Comparison of ENCODE assay signal across 8 mouse cellular contexts in the genomic region with DNA sequence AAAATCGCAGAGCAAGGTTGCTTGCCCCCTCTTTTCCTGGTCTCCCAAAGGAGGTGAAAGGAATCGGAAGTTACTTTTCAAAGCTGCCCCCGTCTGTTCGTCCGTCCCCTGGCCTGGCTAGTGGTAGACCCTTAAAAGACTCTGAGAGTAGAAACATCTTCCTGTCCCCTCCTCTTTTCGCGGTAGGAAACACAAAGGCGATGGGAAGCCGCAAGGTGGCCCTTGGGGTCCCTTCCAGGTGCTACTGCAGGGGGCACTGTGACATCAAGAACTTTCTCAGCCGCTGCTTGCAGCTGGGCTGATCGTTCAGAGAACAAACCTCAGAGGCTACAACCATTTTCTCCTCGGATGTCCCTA.
DNase-seq lines count a peak whose midpoint lies in the region; ATAC-seq and TF ChIP-seq lines count a peak whose summit lies in the region.

No protein-coding gene starts in this region.

- 0% methylated on average over 12 of the region's 12 CpGs for WGBS in lung, postnatal 0 days
- WGBS in stomach, embryonic 15.5 days = under 1% methylated on average over 12 of the region's 12 CpGs

- CTCF ChIA-PET in Patski (lab: Charles Lee) = interaction anchor here (0.8 kb wide), 1 partner anchor 96 kb away, joined by 3 read pairs; no protein-coding TSS in a partner anchor

- H3K4me2 ChIP-seq in lung, postnatal 0 days (replicated peaks; ENCODE audit: low read depth, low read length) = peak overlapping the region; percentile 53
- H3K4me2 ChIP-seq in stomach, embryonic 15.5 days = peak overlapping the region; percentile 53

- peak overlapping the region; percentile 25 for H3K4me3 ChIP-seq in lung, postnatal 0 days (ENCODE audit: low read depth, low read length)
- peak overlapping the region; percentile 28 for H3K4me3 ChIP-seq in stomach, embryonic 15.5 days (replicated peaks)

- H3K4me1 ChIP-seq in lung, postnatal 0 days (ENCODE audit: insufficient read depth, low read depth, low read length) = no peaks in the 10 kb centered on the region
- peaks cover 12% of the 10 kb centered on the region for H3K4me1 ChIP-seq in stomach, embryonic 15.5 days

- ATAC-seq in Patski = no peak
- ATAC-seq in lung, postnatal 0 days = peak; percentile 32; the same call in 1 of the 2 replicates
- peak; percentile 47 for ATAC-seq in stomach, embryonic 15.5 days (ENCODE audit: insufficient read depth, low FRiP score, low read depth)
- ATAC-seq in cerebellum, adult (ENCODE audit: insufficient number of reproducible peaks, low FRiP score, low TSS enrichment) = no peak

- peak; percentile 23 for TF ChIP-seq CTCF in Patski (IDR thresholded peaks at IDR 0.05)
- peak; percentile 70 for TF ChIP-seq CTCF in lung, postnatal 0 days (IDR thresholded peaks at IDR 0.05)

- TF ChIP-seq EP300 in lung, postnatal 0 days (IDR thresholded peaks at IDR 0.05) = no peak

- DNase-seq in Patski (ENCODE audit: low read depth, low spot score) = no peak
- DNase-seq in brain, adult 2 months (ENCODE audit: low read depth, low spot score) = peak; percentile 14
- peak; percentile 40 for DNase-seq in heart, adult 8-10 months (ENCODE audit: low spot score)
- DNase-seq in kidney, adult 9 months = peak; percentile 11
- peak; percentile 57 for DNase-seq in lung, postnatal 0 days (ENCODE audit: low spot score)
- no peak for DNase-seq in layer of hippocampus, adult 8-10 months (ENCODE audit: low spot score in 2 of 2)

- in situ Hi-C loops in Patski (cut with MboI; ENCODE audit: low pct_unique_long_range_greater_than_20kb) = no loop called here

- 0 out of 2 replicates have a peak overlapping the region, but pooled peaks have one; percentile 24 for H3K9ac ChIP-seq in lung, postnatal 0 days (replicated peaks; ENCODE audit: low read depth)
- H3K9ac ChIP-seq in stomach, embryonic 15.5 days = no peak overlapping the region

- H3K36me3 ChIP-seq in lung, postnatal 0 days (ENCODE audit: insufficient read depth, low read length) = no peaks in the 10 kb centered on the region
- H3K36me3 ChIP-seq in stomach, embryonic 15.5 days = no peaks in the 10 kb centered on the region

- POLR2A ChIA-PET in Patski (lab: Charles Lee) = no interaction called here

- no peaks in the 10 kb centered on the region for H3K9me3 ChIP-seq in lung, postnatal 0 days (ENCODE audit: low read length)
- no peaks in the 10 kb centered on the region for H3K9me3 ChIP-seq in stomach, embryonic 15.5 days

- peaks cover 38% of the 10 kb centered on the region for H3K27me3 ChIP-seq in Patski
- no peaks in the 10 kb centered on the region; the same call in 1 of the 2 replicates for H3K27me3 ChIP-seq in lung, postnatal 0 days (replicated peaks; ENCODE audit: insufficient read depth, low read length)
- peaks cover 27% of the 10 kb centered on the region for H3K27me3 ChIP-seq in stomach, embryonic 15.5 days (replicated peaks)

- no peak overlapping the region for H3K27ac ChIP-seq in lung, postnatal 0 days (ENCODE audit: low read length)
- H3K27ac ChIP-seq in stomach, embryonic 15.5 days = no peak overlapping the region

Comparison
In these comparisons a context has a peak if more than half of its experiments do, and no peak if none do; other contexts are left out.
1. ATAC-seq: peak in lung, postnatal 0 days (single experiment) and stomach, embryonic 15.5 days (single experiment); none in Patski (single experiment) and cerebellum, adult (single experiment).
2. DNase-seq: peak in brain, adult 2 months (single experiment), heart, adult 8-10 months (single experiment), kidney, adult 9 months (single experiment) and lung, postnatal 0 days (single experiment); none in Patski (single experiment) and layer of hippocampus, adult 8-10 months (0 of 2).